Mouse (Mus musculus) hindbrain, embryonic 12.5 days (tissue): ENCODE measurements around the gene Taf15. TPM values are rescaled to one million over a fixed set of nuclear protein-coding genes. Genes with fewer than 3 reads are reported as not detected.

Experiments
- ATAC-seq: fragments of 200-750 bp; cut with Nextera tagmentation; 2 replicates; pipeline ENCODE4 v1.8.0; 2017; ENCODE audit warnings: moderate TSS enrichment; ENCODE audit not compliant: low FRiP score
- H3K27ac ChIP-seq: fragments of 300-500 bp; sonication (generic); 2 replicates; pipeline ENCODE4 v1.5.1; 2016; ENCODE audit warnings: mild to moderate bottlenecking
- H3K27me3 ChIP-seq: fragments of 300-500 bp; sonication (generic); 2 replicates; pipeline ENCODE4 v1.6.1; 2016; ENCODE audit warnings: mild to moderate bottlenecking
- H3K36me3 ChIP-seq: fragments of 300-500 bp; sonication (generic); 2 replicates; pipeline ENCODE4 v1.6.1; 2016; ENCODE audit warnings: mild to moderate bottlenecking
- H3K4me1 ChIP-seq: fragments of 300-500 bp; sonication (generic); 2 replicates; pipeline ENCODE4 v1.6.1; 2016
- H3K4me2 ChIP-seq: fragments of 300-500 bp; sonication (generic); replicated peaks from 2 replicates; pipeline ENCODE4 v1.6.1; 2016; ENCODE audit warnings: mild to moderate bottlenecking
- H3K4me3 ChIP-seq: fragments of 300-500 bp; sonication (generic); 2 replicates; pipeline ENCODE4 v1.5.1; 2016; ENCODE audit warnings: mild to moderate bottlenecking
- H3K9ac ChIP-seq: fragments of 300-500 bp; sonication (generic); 2 replicates; pipeline ENCODE4 v1.6.1; 2016; ENCODE audit warnings: mild to moderate bottlenecking, moderate library complexity
- H3K9me3 ChIP-seq: fragments of 300-500 bp; sonication (generic); replicated peaks from 2 replicates; pipeline ENCODE4 v1.6.1; 2016; ENCODE audit warnings: mild to moderate bottlenecking
- WGBS: fragments of 180-500 bp; shearing (Covaris S2); methylation state at CpG from one replicate; pipeline ENCODE4 v1.1.7; 2016; 5-methylcytosine and 5-hydroxymethylcytosine counted together
- polyA plus RNA-seq: library from polyadenylated mRNA; unstranded; fragments of >200 nt; fragmentation: Nextera tagmentation; extraction: Ambion mirVana; gene quantifications from 2 replicates; pipeline ENCODE4 v1.2.1, GENCODE M21; 2016

Taf15 gene
- polyA plus RNA-seq, result 13.9 and 14.9 TPM in 2 replicates

GRCm38 (mm10) chr11:83472324-83473234 is at the start of gene Taf15:
Taf15 (plus strand) TSS chr11:83473086.
- Histone ChIP-seq H3K9ac (peak within 1 kb of the TSS; percentile 91), H3K9me3 (no peaks in the 10 kb centered on the region), H3K36me3 (0 out of 2 replicates have a peak, but pooled peaks cover 1% of the 10 kb centered on the region), H3K4me3 (peak within 1 kb of the TSS; percentile 83), H3K27me3 (peaks cover 7% of the 10 kb centered on the region), H3K27ac (peak within 1 kb of the TSS; percentile 96), H3K4me2 (peak within 1 kb of the TSS; percentile 91), H3K4me1 (peaks cover 15% of the 10 kb centered on the region)
- 1% methylated on average over 54 of the region's 66 CpGs for WGBS
- ATAC-seq, result peak; percentile 98

GRCm38 (mm10) chr11:83424681-83425080 is 48.2 kb upstream of the Taf15 start:
- 8% methylated on average over 8 of the region's 8 CpGs for WGBS
- Histone ChIP-seq H3K4me1 (no peaks in the 10 kb centered on the region), H3K27me3 (peaks cover 62% of the 10 kb centered on the region), H3K4me2 (no peak overlapping the region), H3K36me3 (no peaks in the 10 kb centered on the region), H3K27ac (no peak overlapping the region), H3K4me3 (no peak overlapping the region), H3K9me3 (no peaks in the 10 kb centered on the region), H3K9ac (no peak overlapping the region)
- ATAC-seq, result peak; percentile 32; the same call in 1 of the 2 replicates

GRCm38 (mm10) chr11:83426964-83427363 is 45.9 kb upstream of the Taf15 start:
- H3K27me3 ChIP-seq, result peaks cover 52% of the 10 kb centered on the region
- peak overlapping the region; percentile 14; the same call in 1 of the 2 replicates for H3K4me2 ChIP-seq
- H3K36me3 ChIP-seq, result no peaks in the 10 kb centered on the region
- H3K4me1 ChIP-seq, result no peaks in the 10 kb centered on the region
- peak overlapping the region; percentile 11 for H3K4me3 ChIP-seq
- no peak for ATAC-seq
- H3K9me3 ChIP-seq, result no peaks in the 10 kb centered on the region
- no peak overlapping the region for H3K27ac ChIP-seq
- no peak overlapping the region for H3K9ac ChIP-seq
- WGBS, result 37% methylated on average over 17 of the region's 17 CpGs

- H3K27ac ChIP-seq, result no peak within 1 kb of the TSS
- H3K9ac ChIP-seq, result no peak within 1 kb of the TSS
- no peaks in the 10 kb centered on the region for H3K36me3 ChIP-seq
- no peak for ATAC-seq
- H3K4me3 ChIP-seq, result no peak within 1 kb of the TSS
- H3K27me3 ChIP-seq, result peaks cover 44% of the 10 kb centered on the region
- no peaks in the 10 kb centered on the region for H3K9me3 ChIP-seq
- WGBS, result 53% methylated on average over 5 of the region's 5 CpGs
- H3K4me1 ChIP-seq, result no peaks in the 10 kb centered on the region
- no peak within 1 kb of the TSS for H3K4me2 ChIP-seq
Observed at GRCm38 (mm10) chr11:83429355-83429754, 43.5 kb upstream of the Taf15 start, which contains the start of gene Gas2l2. Gas2l2 (minus strand) TSS chr11:83429455.

GRCm38 (mm10) chr11:83432533-83432932 is 40.4 kb upstream of the Taf15 start:
- Histone ChIP-seq H3K9ac (no peak overlapping the region), H3K27ac (no peak overlapping the region), H3K36me3 (no peaks in the 10 kb centered on the region), H3K4me1 (no peaks in the 10 kb centered on the region), H3K4me3 (no peak overlapping the region), H3K27me3 (peaks cover 19% of the 10 kb centered on the region), H3K4me2 (no peak overlapping the region), H3K9me3 (no peaks in the 10 kb centered on the region)
- no peak for ATAC-seq
- 77% methylated on average over 2 of the region's 2 CpGs for WGBS

- ATAC-seq, result no peak
- no peak within 1 kb of the TSS for H3K9ac ChIP-seq
- H3K4me3 ChIP-seq, result no peak within 1 kb of the TSS
- H3K9me3 ChIP-seq, result no peaks in the 10 kb centered on the region
- no peaks in the 10 kb centered on the region for H3K36me3 ChIP-seq
- H3K4me1 ChIP-seq, result peaks cover under 1% of the 10 kb centered on the region; the same call in 1 of the 2 replicates
- 73% methylated on average over 1 of the region's 1 CpGs for WGBS
- no peak within 1 kb of the TSS for H3K27ac ChIP-seq
- H3K4me2 ChIP-seq, result no peak within 1 kb of the TSS
- peaks cover 20% of the 10 kb centered on the region for H3K27me3 ChIP-seq
Observed at GRCm38 (mm10) chr11:83437377-83437776, 35.5 kb upstream of the Taf15 start, which contains the start of gene 1700020L24Rik. 1700020L24Rik (plus strand) TSS chr11:83437677.

GRCm38 (mm10) chr11:83439426-83440060 is 33.3 kb upstream of the Taf15 start:
- Histone ChIP-seq H3K9me3 (no peaks in the 10 kb centered on the region), H3K27ac (no peak overlapping the region), H3K4me2 (peak overlapping the region; percentile 80), H3K9ac (peak overlapping the region; percentile 60), H3K4me3 (peak overlapping the region; percentile 50), H3K27me3 (peaks cover 42% of the 10 kb centered on the region), H3K36me3 (no peaks in the 10 kb centered on the region), H3K4me1 (peaks cover 7% of the 10 kb centered on the region)
- 33% methylated on average over 11 of the region's 11 CpGs for WGBS
- ATAC-seq, result no peak

- Histone ChIP-seq H3K4me3 (peak overlapping the region; percentile 50), H3K4me2 (peak overlapping the region; percentile 80), H3K9ac (peak overlapping the region; percentile 60), H3K4me1 (peaks cover 10% of the 10 kb centered on the region), H3K27ac (no peak overlapping the region), H3K36me3 (no peaks in the 10 kb centered on the region), H3K9me3 (no peaks in the 10 kb centered on the region), H3K27me3 (peaks cover 50% of the 10 kb centered on the region)
- WGBS, result 0% methylated on average over 64 of the region's 75 CpGs
- ATAC-seq, result peak; percentile 93
Observed at GRCm38 (mm10) chr11:83440081-83441064, 32.5 kb upstream of the Taf15 start.

- ATAC-seq, result no peak
- H3K4me2 ChIP-seq, result peak overlapping the region; percentile 80; the same call in 1 of the 2 replicates
- 38% methylated on average over 7 of the region's 7 CpGs for WGBS
- H3K27ac ChIP-seq, result no peak overlapping the region
- no peaks in the 10 kb centered on the region for H3K9me3 ChIP-seq
- H3K27me3 ChIP-seq, result peaks cover 56% of the 10 kb centered on the region
- H3K4me3 ChIP-seq, result no peak overlapping the region
- no peaks in the 10 kb centered on the region for H3K36me3 ChIP-seq
- H3K9ac ChIP-seq, result no peak overlapping the region
- peaks cover 10% of the 10 kb centered on the region for H3K4me1 ChIP-seq
Observed at GRCm38 (mm10) chr11:83441235-83441634, 31.7 kb upstream of the Taf15 start.

GRCm38 (mm10) chr11:83442596-83443267 is 30.2 kb upstream of the Taf15 start:
- H3K4me3 ChIP-seq, result peak overlapping the region; percentile 24
- H3K27me3 ChIP-seq, result peaks cover 61% of the 10 kb centered on the region
- no peaks in the 10 kb centered on the region for H3K36me3 ChIP-seq
- H3K4me2 ChIP-seq, result peak overlapping the region; percentile 46
- 15% methylated on average over 29 of the region's 29 CpGs for WGBS
- no peak overlapping the region for H3K27ac ChIP-seq
- H3K9ac ChIP-seq, result no peak overlapping the region
- no peaks in the 10 kb centered on the region for H3K9me3 ChIP-seq
- ATAC-seq, result no peak
- peaks cover 13% of the 10 kb centered on the region for H3K4me1 ChIP-seq

- whole genome bisulfite sequencing, result 11% methylated on average over 7 of the region's 7 CpGs
- H3K4me1 ChIP-seq, result peaks cover 23% of the 10 kb centered on the region
- H3K27ac ChIP-seq, result no peak overlapping the region
- no peak overlapping the region for H3K9ac ChIP-seq
- H3K4me3 ChIP-seq, result no peak overlapping the region
- H3K36me3 ChIP-seq, result no peaks in the 10 kb centered on the region
- no peak overlapping the region for H3K4me2 ChIP-seq
- peaks cover 56% of the 10 kb centered on the region for H3K27me3 ChIP-seq
- ATAC-seq, result no peak
- H3K9me3 ChIP-seq, result no peaks in the 10 kb centered on the region
Observed at GRCm38 (mm10) chr11:83443824-83444223, 29.1 kb upstream of the Taf15 start.
